Mouse (Mus musculus): ENCODE data around the gene Hikeshi.
A peak's percentile ranks its signal among the peaks of the same experiment; 100 is the strongest.

Hikeshi gene

GRCm38 (mm10) chr7:89913432-89914158, 27.4 kb downstream of the Hikeshi start:
- no peak for DNase-seq (ENCODE audit: low spot score)

- no peak for DNase-seq (ENCODE audit: low spot score)
These were observed 28.6 kb downstream of the Hikeshi start for GRCm38 (mm10) chr7:89912356-89912755.

GRCm38 (mm10) chr7:89909711-89910110, 31.3 kb downstream of the Hikeshi start:
- no peak for DNase-seq (ENCODE audit: low spot score)

- DNase-seq (ENCODE audit: low spot score) = no peak
These were observed 31.9 kb downstream of the Hikeshi start for GRCm38 (mm10) chr7:89908899-89909621.

GRCm38 (mm10) chr7:89908421-89908820, 32.6 kb downstream of the Hikeshi start:
- no peak for DNase-seq (ENCODE audit: low spot score)

GRCm38 (mm10) chr7:89907950-89908349, 33.1 kb downstream of the Hikeshi start:
- DNase-seq (ENCODE audit: low spot score) = peak; percentile 72

GRCm38 (mm10) chr7:89903442-89904343, 37.3 kb downstream of the Hikeshi start, which contains the start of gene Ccdc81:
Gene Ccdc81 (minus strand): TSS chr7:89903629.
- no peak for DNase-seq (ENCODE audit: low spot score)

- no peak for DNase-seq (ENCODE audit: low spot score)
These were observed 38.0 kb downstream of the Hikeshi start for GRCm38 (mm10) chr7:89903007-89903406.

- DNase-seq (ENCODE audit: low spot score) = no peak
These were observed 49.1 kb downstream of the Hikeshi start for GRCm38 (mm10) chr7:89891856-89892255.

- DNase-seq (ENCODE audit: low spot score) = no peak
These were observed 49.6 kb downstream of the Hikeshi start for GRCm38 (mm10) chr7:89891412-89891811.

- DNase-seq (ENCODE audit: low spot score) = no peak
These were observed 56.5 kb downstream of the Hikeshi start for GRCm38 (mm10) chr7:89884551-89884950.

GRCm38 (mm10) chr7:89879686-89880085, 61.3 kb downstream of the Hikeshi start:
- DNase-seq (ENCODE audit: low spot score) = no peak
